Mouse (Mus musculus) heart, adult 8-10 months (tissue): ENCODE results near the gene Ilf3. TPM values are rescaled to one million over a fixed set of nuclear protein-coding genes. Genes with fewer than 3 reads are reported as not detected.
A peak's percentile ranks its signal among the peaks of the same experiment; 100 is the strongest.
"Not testable (repeated sequence)": the region's sequence is repeated elsewhere in the genome, so short reads cannot be mapped to it uniquely, and the experiment has no call there.

Experiments used
- DNase-seq: peaks from one replicate; pipeline ENCODE4 v3.0.0; 2022; ENCODE audit warnings: low spot score
- total RNA-seq, 4 experiments: library from RNA; stranded (reverse); gene quantifications; 2 replicates each; pipeline ENCODE4 v1.2.4; 2022

The Ilf3 gene
- total RNA-seq, result 10 to 100 TPM; 28.2 to 31.4 (median 29.8) TPM

GRCm38 (mm10) chr9:21367357-21368111 is at the start of gene Ilf3:
Gene Ilf3, plus strand, starts transcription at chr9:21367871.
- DNase-seq, result peak; percentile 100

- DNase-seq, result no peak
These were observed 48.9 kb upstream of the Ilf3 start for GRCm38 (mm10) chr9:21318792-21319191.

GRCm38 (mm10) chr9:21319503-21319902 is 48.2 kb upstream of the Ilf3 start:
- no peak for DNase-seq

GRCm38 (mm10) chr9:21320280-21320618 is 47.4 kb upstream of the Ilf3 start:
- no peak for DNase-seq

GRCm38 (mm10) chr9:21320619-21321512 is 46.8 kb upstream of the Ilf3 start, which contains the start of gene Slc44a2:
Gene Slc44a2, plus strand, starts transcription at chr9:21320698.
- DNase-seq, result peak; percentile 86

GRCm38 (mm10) chr9:21321513-21321835 is 46.2 kb upstream of the Ilf3 start:
- DNase-seq, result peak; percentile 59

- DNase-seq, result no peak
These were observed 45.3 kb upstream of the Ilf3 start for GRCm38 (mm10) chr9:21322211-21322916.

- DNase-seq, result not testable (repeated sequence)
These were observed 44.8 kb upstream of the Ilf3 start for GRCm38 (mm10) chr9:21322917-21323297.

- DNase-seq, result no peak
These were observed 43.4 kb upstream of the Ilf3 start for GRCm38 (mm10) chr9:21324269-21324668.

GRCm38 (mm10) chr9:21327569-21327968 is 40.1 kb upstream of the Ilf3 start:
- no peak for DNase-seq

GRCm38 (mm10) chr9:21328041-21328440 is 39.6 kb upstream of the Ilf3 start:
- DNase-seq, result no peak

- peak; percentile 42 for DNase-seq
These were observed 38.6 kb upstream of the Ilf3 start for GRCm38 (mm10) chr9:21329041-21329440.

- no peak for DNase-seq
These were observed 37.9 kb upstream of the Ilf3 start for GRCm38 (mm10) chr9:21329699-21330289.

- no peak for DNase-seq
These were observed 36.1 kb upstream of the Ilf3 start for GRCm38 (mm10) chr9:21331365-21332140.

- no peak for DNase-seq
These were observed 35.3 kb upstream of the Ilf3 start for GRCm38 (mm10) chr9:21332161-21333061.

GRCm38 (mm10) chr9:21333523-21333922 is 34.1 kb upstream of the Ilf3 start:
- DNase-seq, result no peak

- no peak for DNase-seq
These were observed 32.9 kb upstream of the Ilf3 start for GRCm38 (mm10) chr9:21334747-21335146.

GRCm38 (mm10) chr9:21335391-21335790 is 32.3 kb upstream of the Ilf3 start:
- no peak for DNase-seq

- no peak for DNase-seq
These were observed 31.2 kb upstream of the Ilf3 start for GRCm38 (mm10) chr9:21336491-21336890.

- no peak for DNase-seq
These were observed 30.0 kb upstream of the Ilf3 start for GRCm38 (mm10) chr9:21337652-21338051.
